Mouse (Mus musculus): Measurements from ENCODE around the gene Kit. TPM values are rescaled to one million over a fixed set of nuclear protein-coding genes. Genes with fewer than 3 reads are reported as not detected.

The Kit gene
- polyA plus RNA-seq, 1 experiment from 2014 or later: 41.6 TPM

- Histone ChIP-seq H3K4me1 (peaks cover 21% of the 10 kb centered on the region), H3K4me3 (peak overlapping the region; percentile 75), H3K36me3 (no peaks in the 10 kb centered on the region), H3K4me2 (replicated peaks) (peak overlapping the region; percentile 96), H3K9me3 (replicated peaks) (no peaks in the 10 kb centered on the region), H3K27ac (no peak overlapping the region), H3K27me3 (peaks cover 3% of the 10 kb centered on the region; the same call in 1 of the 2 replicates), H3K9ac (peak overlapping the region; percentile 80)
- ATAC-seq (ENCODE audit: low FRiP score): no peak
- 4% methylated on average over 27 of the region's 27 CpGs for WGBS
Observed at GRCm38 (mm10) chr5:75574151-75574851, 415 bp upstream of the Kit start.

GRCm38 (mm10) chr5:75575567-75576515 is 1.1 kb downstream of the Kit start:
- peak overlapping the region; percentile 75 for H3K4me3 ChIP-seq
- H3K9me3 ChIP-seq (replicated peaks): no peaks in the 10 kb centered on the region
- H3K4me1 ChIP-seq: peaks cover 21% of the 10 kb centered on the region
- H3K4me2 ChIP-seq (replicated peaks): peak overlapping the region; percentile 96
- under 1% methylated on average over 53 of the region's 53 CpGs for WGBS
- no peaks in the 10 kb centered on the region for H3K36me3 ChIP-seq
- H3K27ac ChIP-seq: peak overlapping the region; percentile 81
- peak overlapping the region; percentile 80 for H3K9ac ChIP-seq
- H3K27me3 ChIP-seq: peaks cover 3% of the 10 kb centered on the region; the same call in 1 of the 2 replicates
- ATAC-seq (ENCODE audit: low FRiP score): peak; percentile 83

- no peaks in the 10 kb centered on the region for H3K36me3 ChIP-seq
- peak overlapping the region; percentile 80 for H3K9ac ChIP-seq
- no peaks in the 10 kb centered on the region for H3K27me3 ChIP-seq
- 30% methylated on average over 6 of the region's 6 CpGs for WGBS
- peak overlapping the region; percentile 75 for H3K4me3 ChIP-seq
- H3K9me3 ChIP-seq (replicated peaks): no peaks in the 10 kb centered on the region
- H3K4me2 ChIP-seq (replicated peaks): peak overlapping the region; percentile 96
- no peak overlapping the region for H3K27ac ChIP-seq
- no peak for ATAC-seq (ENCODE audit: low FRiP score)
- H3K4me1 ChIP-seq: peaks cover 21% of the 10 kb centered on the region
Observed at GRCm38 (mm10) chr5:75576741-75577140, 2.0 kb downstream of the Kit start.

GRCm38 (mm10) chr5:75578141-75578540 is 3.4 kb downstream of the Kit start:
- H3K4me2 ChIP-seq (replicated peaks): peak overlapping the region; percentile 96
- H3K27me3 ChIP-seq: no peaks in the 10 kb centered on the region
- no peaks in the 10 kb centered on the region for H3K9me3 ChIP-seq (replicated peaks)
- H3K4me1 ChIP-seq: peaks cover 21% of the 10 kb centered on the region
- H3K4me3 ChIP-seq: no peak overlapping the region
- H3K36me3 ChIP-seq: no peaks in the 10 kb centered on the region
- no peak overlapping the region for H3K27ac ChIP-seq
- H3K9ac ChIP-seq: no peak overlapping the region
- WGBS: 76% methylated on average over 7 of the region's 7 CpGs
- ATAC-seq (ENCODE audit: low FRiP score): no peak

- no peak overlapping the region for H3K27ac ChIP-seq
- H3K4me3 ChIP-seq: no peak overlapping the region
- no peaks in the 10 kb centered on the region for H3K9me3 ChIP-seq (replicated peaks)
- peaks cover 21% of the 10 kb centered on the region for H3K4me1 ChIP-seq
- H3K36me3 ChIP-seq: no peaks in the 10 kb centered on the region
- no peak overlapping the region for H3K9ac ChIP-seq
- WGBS: 80% methylated on average over 5 of the region's 5 CpGs
- ATAC-seq (ENCODE audit: low FRiP score): no peak
- H3K4me2 ChIP-seq (replicated peaks): no peak overlapping the region
- no peaks in the 10 kb centered on the region for H3K27me3 ChIP-seq
Observed at GRCm38 (mm10) chr5:75579244-75579643, 4.5 kb downstream of the Kit start.

- Histone ChIP-seq H3K9me3 (replicated peaks) (no peaks in the 10 kb centered on the region), H3K4me2 (replicated peaks) (no peak overlapping the region), H3K27ac (no peak overlapping the region), H3K4me1 (peaks cover 21% of the 10 kb centered on the region), H3K27me3 (no peaks in the 10 kb centered on the region), H3K36me3 (no peaks in the 10 kb centered on the region), H3K9ac (no peak overlapping the region), H3K4me3 (no peak overlapping the region)
- WGBS: 75% methylated on average over 11 of the region's 11 CpGs
- ATAC-seq (ENCODE audit: low FRiP score): no peak
Observed at GRCm38 (mm10) chr5:75579646-75580268, 5.0 kb downstream of the Kit start.

- ATAC-seq (ENCODE audit: low FRiP score): no peak
- peaks cover 11% of the 10 kb centered on the region; the same call in 1 of the 2 replicates for H3K4me1 ChIP-seq
- no peaks in the 10 kb centered on the region for H3K9me3 ChIP-seq (replicated peaks)
- no peak overlapping the region for H3K4me3 ChIP-seq
- no peak overlapping the region for H3K27ac ChIP-seq
- H3K9ac ChIP-seq: no peak overlapping the region
- WGBS: 94% methylated on average over 7 of the region's 7 CpGs
- no peaks in the 10 kb centered on the region for H3K36me3 ChIP-seq
- no peak overlapping the region for H3K4me2 ChIP-seq (replicated peaks)
- no peaks in the 10 kb centered on the region for H3K27me3 ChIP-seq
Observed at GRCm38 (mm10) chr5:75581926-75582325, 7.2 kb downstream of the Kit start.

- 92% methylated on average over 4 of the region's 4 CpGs for WGBS
- H3K36me3 ChIP-seq: no peaks in the 10 kb centered on the region
- H3K9me3 ChIP-seq (replicated peaks): no peaks in the 10 kb centered on the region
- no peaks in the 10 kb centered on the region for H3K27me3 ChIP-seq
- H3K4me3 ChIP-seq: no peak overlapping the region
- H3K9ac ChIP-seq: no peak overlapping the region
- H3K4me1 ChIP-seq: peaks cover 16% of the 10 kb centered on the region
- no peak overlapping the region for H3K4me2 ChIP-seq (replicated peaks)
- no peak overlapping the region for H3K27ac ChIP-seq
- no peak for ATAC-seq (ENCODE audit: low FRiP score)
Observed at GRCm38 (mm10) chr5:75587781-75588180, 13.1 kb downstream of the Kit start.

- Histone ChIP-seq H3K27ac (no peak overlapping the region), H3K9me3 (replicated peaks) (no peaks in the 10 kb centered on the region), H3K27me3 (no peaks in the 10 kb centered on the region), H3K36me3 (no peaks in the 10 kb centered on the region), H3K4me2 (replicated peaks) (no peak overlapping the region), H3K9ac (no peak overlapping the region), H3K4me3 (no peak overlapping the region), H3K4me1 (peaks cover 24% of the 10 kb centered on the region)
- ATAC-seq (ENCODE audit: low FRiP score): no peak
- 89% methylated on average over 15 of the region's 15 CpGs for WGBS
Observed at GRCm38 (mm10) chr5:75589552-75590346, 15.0 kb downstream of the Kit start.

GRCm38 (mm10) chr5:75590961-75591360 is 16.2 kb downstream of the Kit start:
- Histone ChIP-seq H3K9me3 (replicated peaks) (no peaks in the 10 kb centered on the region), H3K9ac (no peak overlapping the region), H3K4me1 (peaks cover 27% of the 10 kb centered on the region), H3K27ac (no peak overlapping the region), H3K36me3 (no peaks in the 10 kb centered on the region), H3K4me2 (replicated peaks) (no peak overlapping the region), H3K4me3 (no peak overlapping the region), H3K27me3 (no peaks in the 10 kb centered on the region)
- WGBS: 62% methylated on average over 6 of the region's 6 CpGs
- ATAC-seq (ENCODE audit: low FRiP score): no peak

GRCm38 (mm10) chr5:75591567-75591966 is 16.9 kb downstream of the Kit start:
- no peaks in the 10 kb centered on the region for H3K9me3 ChIP-seq (replicated peaks)
- 83% methylated on average over 11 of the region's 11 CpGs for WGBS
- no peaks in the 10 kb centered on the region for H3K36me3 ChIP-seq
- H3K4me3 ChIP-seq: no peak overlapping the region
- no peak overlapping the region for H3K27ac ChIP-seq
- ATAC-seq (ENCODE audit: low FRiP score): no peak
- no peak overlapping the region for H3K4me2 ChIP-seq (replicated peaks)
- H3K4me1 ChIP-seq: peaks cover 32% of the 10 kb centered on the region
- H3K27me3 ChIP-seq: no peaks in the 10 kb centered on the region
- H3K9ac ChIP-seq: no peak overlapping the region; the same call in 1 of the 2 replicates

Data from hindbrain, embryonic 12.5 days (tissue).